Mouse (Mus musculus) olfactory bulb, adult 2 months (tissue): ENCODE results near the gene Eomes. TPM values are rescaled to one million over a fixed set of nuclear protein-coding genes. Genes with fewer than 3 reads are reported as not detected.

Source experiments
- H3K27ac ChIP-seq: fragments of 200-500 bp; 2 replicates; pipeline ENCODE4 v1.5.1; 2012; ENCODE audit warnings: low read depth, low read length; ENCODE audit not compliant: insufficient read depth
- H3K4me1 ChIP-seq: fragments of 200-500 bp; 2 replicates; pipeline ENCODE4 v1.6.1; 2012; ENCODE audit warnings: low read length; ENCODE audit not compliant: control insufficient read depth, insufficient read depth
- H3K4me3 ChIP-seq: fragments of 200-500 bp; 2 replicates; pipeline ENCODE4 v1.5.1; 2012; ENCODE audit warnings: mild to moderate bottlenecking, low read depth, low read length, moderate library complexity; ENCODE audit not compliant: insufficient read depth
- CTCF ChIP-seq: fragments of 200-500 bp; IDR thresholded peaks from 2 replicates; pipeline ENCODE4 v1.5.1; 2012; ENCODE audit warnings: low read depth, mild to moderate bottlenecking, low read length, moderate library complexity; ENCODE audit not compliant: insufficient read depth
- POLR2A ChIP-seq: fragments of 200-500 bp; IDR thresholded peaks from 2 replicates; pipeline ENCODE4 v1.6.1; 2012; ENCODE audit warnings: mild to moderate bottlenecking, low read depth, low read length, moderate library complexity; ENCODE audit not compliant: insufficient read depth
- WGBS: fragments of 180-500 bp; shearing (Covaris S2); methylation state at CpG from one replicate; pipeline ENCODE4 v1.1.7; 2018; 5-methylcytosine and 5-hydroxymethylcytosine counted together
- polyA plus RNA-seq: library from polyadenylated mRNA; stranded (reverse); fragments of >200 nt; gene quantifications from 2 replicates; pipeline ENCODE4 v1.2.4, GENCODE M21; 2012; ENCODE audit warnings: low replicate concordance; ENCODE audit not compliant: missing spikeins, insufficient read depth, insufficient read length

Eomes gene
- polyA plus RNA-seq, 1 experiment = not detected

GRCm38 (mm10) chr9:118480292-118480690, 2.3 kb downstream of the Eomes start:
- H3K4me3 ChIP-seq = peak overlapping the region; percentile 5; the same call in 1 of the 2 replicates
- H3K27ac ChIP-seq = no peak overlapping the region
- WGBS = 47% methylated on average over 14 of the region's 14 CpGs
- H3K4me1 ChIP-seq = peaks cover 26% of the 10 kb centered on the region
- no peak for TF ChIP-seq CTCF
- TF ChIP-seq POLR2A = no peak

DNA sequence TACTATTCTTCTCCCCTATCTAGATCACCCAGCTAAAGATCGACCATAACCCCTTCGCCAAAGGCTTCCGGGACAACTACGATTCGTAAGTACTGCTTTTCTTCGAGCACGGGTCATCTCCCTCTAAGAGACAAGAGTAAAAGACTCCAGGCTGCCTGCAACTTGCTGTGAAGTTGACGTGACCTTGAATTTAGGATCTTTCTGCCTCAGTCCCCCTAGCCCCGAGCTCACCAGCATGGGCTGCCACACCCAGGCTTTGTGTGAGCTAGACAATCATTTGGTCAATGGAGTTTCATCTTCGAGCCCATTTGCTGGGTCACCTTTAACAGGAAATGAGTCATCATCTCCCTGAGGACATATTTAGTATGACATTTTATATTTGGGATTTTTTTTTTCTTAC, 4.2 kb downstream of the Eomes start:
- Histone ChIP-seq H3K4me1 (peaks cover 19% of the 10 kb centered on the region), H3K4me3 (no peak overlapping the region), H3K27ac (no peak overlapping the region)
- WGBS = 80% methylated on average over 10 of the region's 10 CpGs
- no peak for TF ChIP-seq POLR2A
- no peak for TF ChIP-seq CTCF

- Histone ChIP-seq H3K4me1 (peaks cover 14% of the 10 kb centered on the region), H3K4me3 (no peak overlapping the region), H3K27ac (no peak overlapping the region)
- WGBS = 11% methylated on average over 32 of the region's 32 CpGs
- TF ChIP-seq POLR2A (no peak), CTCF (no peak)
Observed at GRCm38 (mm10) chr9:118486361-118487095, 8.5 kb downstream of the Eomes start.

DNA sequence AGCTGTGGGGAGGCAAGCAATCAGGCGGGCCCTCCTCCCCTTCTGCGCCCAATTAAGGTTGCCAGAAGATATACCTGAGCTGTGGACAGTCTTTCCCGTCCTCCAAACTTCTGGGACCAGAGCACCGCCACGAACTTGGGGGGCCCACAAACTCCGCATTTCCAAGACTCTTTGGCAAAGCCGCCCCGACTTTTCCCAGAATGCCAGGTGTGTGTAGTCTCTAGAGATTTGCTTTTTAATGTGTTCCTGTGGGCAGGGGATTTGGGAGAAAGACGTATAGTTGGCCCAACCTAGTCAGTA, 9.0 kb downstream of the Eomes start:
- TF ChIP-seq POLR2A = no peak
- TF ChIP-seq CTCF = no peak
- Histone ChIP-seq H3K27ac (no peak overlapping the region), H3K4me3 (no peak overlapping the region), H3K4me1 (peaks cover 14% of the 10 kb centered on the region)
- WGBS = 7% methylated on average over 9 of the region's 9 CpGs

DNA sequence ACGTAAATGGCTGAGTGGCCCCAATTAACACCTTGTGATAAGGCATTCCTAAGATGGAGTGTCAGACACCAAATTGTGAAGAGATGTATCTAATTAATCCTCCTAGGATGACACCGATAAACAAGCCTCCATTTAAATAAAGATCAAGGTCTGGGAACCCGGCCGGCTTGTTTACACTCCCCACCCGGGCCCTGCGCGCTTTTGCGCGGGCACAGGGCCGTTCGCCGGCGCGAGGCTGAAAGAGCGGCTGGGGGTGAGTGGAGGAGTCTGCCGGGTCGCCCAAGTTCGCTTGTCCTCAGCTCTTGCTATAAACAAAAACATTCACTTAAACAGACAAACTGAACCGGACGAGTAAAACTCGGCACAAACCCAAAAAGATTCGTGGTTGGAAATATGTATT, 9.6 kb downstream of the Eomes start:
- peaks cover 14% of the 10 kb centered on the region for H3K4me1 ChIP-seq
- no peak overlapping the region for H3K27ac ChIP-seq
- TF ChIP-seq CTCF (no peak), POLR2A (0 out of 2 replicates have a peak, but pooled peaks have one; percentile 25)
- H3K4me3 ChIP-seq = no peak overlapping the region
- 3% methylated on average over 22 of the region's 22 CpGs for WGBS

GRCm38 (mm10) chr9:118488138-118488895, 10.3 kb downstream of the Eomes start:
- WGBS = 2% methylated on average over 28 of the region's 28 CpGs
- Histone ChIP-seq H3K4me3 (peak overlapping the region; percentile 27), H3K4me1 (peaks cover 14% of the 10 kb centered on the region), H3K27ac (no peak overlapping the region)
- TF ChIP-seq POLR2A (no peak), CTCF (peak; percentile 26; the same call in 1 of the 2 replicates)

- H3K27ac ChIP-seq = no peak overlapping the region
- H3K4me1 ChIP-seq = peaks cover 14% of the 10 kb centered on the region
- H3K4me3 ChIP-seq = no peak overlapping the region
- 5% methylated on average over 20 of the region's 20 CpGs for WGBS
- TF ChIP-seq CTCF (no peak), POLR2A (no peak)
Observed at GRCm38 (mm10) chr9:118488896-118489578, 11.0 kb downstream of the Eomes start.

DNA sequence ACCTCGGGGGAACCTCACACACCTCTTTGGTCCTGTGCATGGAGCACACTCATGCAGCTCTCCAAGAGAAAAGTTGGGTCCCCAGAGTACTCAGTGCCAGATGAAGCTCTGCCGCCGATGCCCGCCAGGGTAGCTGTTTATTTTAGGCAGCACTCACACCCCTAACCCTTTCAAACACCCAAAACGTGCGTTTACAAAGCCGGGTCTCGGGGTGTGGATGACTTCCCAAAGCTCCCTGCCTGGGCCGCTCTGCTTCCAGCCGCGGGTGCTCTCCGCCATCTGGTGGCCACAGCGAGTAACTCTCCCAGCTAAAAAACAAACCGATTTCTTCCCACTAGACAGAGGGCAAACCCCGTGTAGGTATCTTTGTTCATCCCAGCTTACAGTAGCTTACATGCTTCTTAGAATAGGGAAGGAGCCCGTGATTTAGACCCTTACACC, 11.6 kb downstream of the Eomes start:
- TF ChIP-seq POLR2A (no peak), CTCF (peak; percentile 87)
- WGBS = under 1% methylated on average over 16 of the region's 16 CpGs
- H3K4me1 ChIP-seq = peaks cover 14% of the 10 kb centered on the region
- no peak overlapping the region for H3K27ac ChIP-seq
- no peak overlapping the region for H3K4me3 ChIP-seq

- peaks cover 14% of the 10 kb centered on the region for H3K4me1 ChIP-seq
- 87% methylated on average over 4 of the region's 4 CpGs for WGBS
- H3K4me3 ChIP-seq = no peak overlapping the region
- H3K27ac ChIP-seq = no peak overlapping the region
- no peak for TF ChIP-seq POLR2A
Observed at GRCm38 (mm10) chr9:118491195-118491594, 13.2 kb downstream of the Eomes start.
